Mouse (Mus musculus): Measurements from ENCODE around the gene Sema7a. TPM values are rescaled to one million over a fixed set of nuclear protein-coding genes. Genes with fewer than 3 reads are reported as not detected.

Sema7a gene
- total and polyA plus RNA-seq, 3 experiments, result 0.03 TPM; not detected in 2

DNA sequence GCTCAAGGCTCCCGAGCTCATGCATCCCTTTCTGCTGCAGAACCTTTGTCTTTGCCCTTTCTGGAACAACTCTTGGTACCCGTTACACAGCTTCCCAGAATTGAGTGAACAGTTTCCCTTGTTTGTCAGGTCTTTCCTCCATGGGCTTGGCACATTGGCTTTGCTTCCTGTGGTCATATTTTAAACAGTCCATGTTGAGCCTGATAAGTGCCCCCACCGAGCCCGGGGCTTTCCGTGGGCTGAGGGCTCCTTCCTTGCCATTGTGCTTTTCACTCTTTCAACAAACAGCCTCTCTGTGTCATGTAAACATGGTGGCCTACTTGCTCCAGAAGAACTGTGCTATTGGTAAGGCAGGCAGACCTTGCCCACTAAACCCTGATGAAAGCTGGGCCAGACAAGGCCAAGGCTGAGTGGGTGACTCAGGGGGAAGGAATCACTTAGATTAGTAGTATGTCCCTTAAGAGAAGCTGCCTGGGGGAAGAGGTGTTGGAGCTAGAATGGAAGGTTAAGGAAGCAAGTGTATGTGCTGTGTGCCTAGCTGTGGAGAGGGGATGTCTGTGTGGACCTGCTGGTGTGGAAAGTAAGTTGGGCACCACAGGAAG lies 8.6 kb upstream of the Sema7a start:
- DNase-seq (ENCODE audit: low read depth, low spot score), result no peak
- Histone ChIP-seq H3K79me2 (ENCODE audit: control insufficient read depth, insufficient read depth, low read length, poor library complexity) (no peaks in the 10 kb centered on the region), H3K4me3 (ENCODE audit: control insufficient read depth in 1 of 2, insufficient read depth in 1 of 2, low read depth in 2 of 2, low read length in 2 of 2) (no peak overlapping the region), H3K27me3 (ENCODE audit: control insufficient read depth in 1 of 2, insufficient read depth in 2 of 2, low read length in 2 of 2) (no peaks in the 10 kb centered on the region), H3K27ac (ENCODE audit: control insufficient read depth, low read depth, low read length) (no peak overlapping the region), H3K36me3 (ENCODE audit: control insufficient read depth in 1 of 2, insufficient read depth in 2 of 2, low read length in 2 of 2) (no peaks in the 10 kb centered on the region; a peak in 1 of 4 replicates), H3K9ac (ENCODE audit: control insufficient read depth, low read depth, low read length, poor library complexity, severe bottlenecking) (no peak overlapping the region), H3K4me1 (ENCODE audit: control insufficient read depth in 1 of 2, insufficient read depth in 2 of 2, low read length in 2 of 2) (no peaks in the 10 kb centered on the region), H3K9me3 (replicated peaks; ENCODE audit: insufficient read depth, low read length) (no peaks in the 10 kb centered on the region)
- TF ChIP-seq TBP (IDR thresholded peaks at IDR 0.05; ENCODE audit: low read depth, low read length) (no peak), ZC3H11A (IDR thresholded peaks at IDR 0.05; ENCODE audit: low read depth, low read length) (no peak), SMC3 (IDR thresholded peaks at IDR 0.05; ENCODE audit: low read depth, low read length) (no peak), NELFE (IDR thresholded peaks at IDR 0.05; ENCODE audit: low read depth, low read length) (no peak), MXI1 (IDR thresholded peaks at IDR 0.05; ENCODE audit: low read depth, low read length) (no peak), TAL1 (IDR thresholded peaks at IDR 0.05; ENCODE audit: low read length) (no peak), RCOR1 (IDR thresholded peaks at IDR 0.05; ENCODE audit: low read depth, low read length) (no peak), POLR2AphosphoS2 (IDR thresholded peaks at IDR 0.05; ENCODE audit: low read length) (no peak), SIN3A (IDR thresholded peaks at IDR 0.05; ENCODE audit: low read length) (no peak), UBTF (IDR thresholded peaks at IDR 0.05; ENCODE audit: borderline replicate concordance, insufficient read depth, low read depth, low read length) (no peak)

DNA sequence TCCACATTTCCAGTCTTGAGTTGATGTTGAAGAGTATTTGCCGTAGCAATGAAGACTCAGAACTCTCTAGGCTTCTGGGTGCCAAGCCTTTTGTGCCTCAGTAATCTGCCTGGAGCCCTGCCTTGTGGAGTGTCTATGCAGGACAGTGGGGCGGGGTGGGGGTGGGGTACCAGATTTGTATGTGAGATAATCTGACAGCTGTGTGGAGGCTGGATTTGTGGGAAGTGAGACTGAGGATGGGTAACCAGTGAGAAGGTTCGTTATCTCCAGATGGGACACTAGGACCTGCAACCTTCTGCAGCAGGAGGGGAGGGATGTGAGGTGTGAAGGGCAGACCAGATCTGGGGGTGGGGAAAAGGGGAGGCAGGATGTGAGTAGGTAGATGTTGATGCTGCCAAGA lies 7.7 kb upstream of the Sema7a start:
- DNase-seq (ENCODE audit: low read depth, low spot score), result no peak
- H3K9ac ChIP-seq (ENCODE audit: control insufficient read depth, low read depth, low read length, poor library complexity, severe bottlenecking), result no peak overlapping the region
- no peaks in the 10 kb centered on the region; a peak in 1 of 4 replicates for H3K36me3 ChIP-seq (ENCODE audit: control insufficient read depth in 1 of 2, insufficient read depth in 2 of 2, low read length in 2 of 2)
- no peak overlapping the region for H3K4me3 ChIP-seq (ENCODE audit: control insufficient read depth in 1 of 2, insufficient read depth in 1 of 2, low read depth in 2 of 2, low read length in 2 of 2)
- H3K79me2 ChIP-seq (ENCODE audit: control insufficient read depth, insufficient read depth, low read length, poor library complexity), result no peaks in the 10 kb centered on the region
- no peaks in the 10 kb centered on the region for H3K9me3 ChIP-seq (replicated peaks; ENCODE audit: insufficient read depth, low read length)
- H3K4me1 ChIP-seq (ENCODE audit: control insufficient read depth in 1 of 2, insufficient read depth in 2 of 2, low read length in 2 of 2), result no peaks in the 10 kb centered on the region
- H3K27me3 ChIP-seq (ENCODE audit: control insufficient read depth in 1 of 2, insufficient read depth in 2 of 2, low read length in 2 of 2), result 0 out of 4 replicates have a peak, but pooled peaks cover 0 to under 1% of the 10 kb centered on the region in 2 experiments
- no peak overlapping the region for H3K27ac ChIP-seq (ENCODE audit: control insufficient read depth, low read depth, low read length)
- no peak for TF ChIP-seq MYB (IDR thresholded peaks at IDR 0.05; ENCODE audit: low read depth, low read length)
- TF ChIP-seq MAX (IDR thresholded peaks at IDR 0.05; ENCODE audit: low read length), result no peak

- TF ChIP-seq ZKSCAN1 (IDR thresholded peaks at IDR 0.05; ENCODE audit: low read depth, low read length) (no peak), UBTF (IDR thresholded peaks at IDR 0.05; ENCODE audit: borderline replicate concordance, insufficient read depth, low read depth, low read length) (no peak), TBP (IDR thresholded peaks at IDR 0.05; ENCODE audit: low read depth, low read length) (no peak), EP300 (IDR thresholded peaks at IDR 0.05; ENCODE audit: low read depth in 1 of 2, low read length in 2 of 2) (no peak), MYC (IDR thresholded peaks at IDR 0.05; ENCODE audit: low read depth, low read length) (no peak), TCF12 (IDR thresholded peaks at IDR 0.05; ENCODE audit: low read depth, low read length) (no peak), RCOR1 (IDR thresholded peaks at IDR 0.05; ENCODE audit: low read depth, low read length) (no peak), TAL1 (IDR thresholded peaks at IDR 0.05; ENCODE audit: low read length) (no peak), NELFE (IDR thresholded peaks at IDR 0.05; ENCODE audit: low read depth, low read length) (no peak), MEF2A (IDR thresholded peaks at IDR 0.05; ENCODE audit: extremely low read depth, insufficient replicate concordance, low read depth, low read length, poor library complexity, severe bottlenecking) (no peak), POLR2AphosphoS2 (IDR thresholded peaks at IDR 0.05; ENCODE audit: low read length) (no peak), E2F4 (IDR thresholded peaks at IDR 0.05; ENCODE audit: borderline replicate concordance, low read depth, low read length) (no peak), GABPA (IDR thresholded peaks at IDR 0.05; ENCODE audit: low read depth, low read length) (no peak), SIN3A (IDR thresholded peaks at IDR 0.05; ENCODE audit: low read length) (no peak), HCFC1 (IDR thresholded peaks at IDR 0.05; ENCODE audit: low read depth, low read length) (no peak)
- Histone ChIP-seq H3K9me3 (replicated peaks; ENCODE audit: insufficient read depth, low read length) (no peaks in the 10 kb centered on the region), H3K36me3 (ENCODE audit: control insufficient read depth in 1 of 2, insufficient read depth in 2 of 2, low read length in 2 of 2) (no peaks in the 10 kb centered on the region; a peak in 1 of 4 replicates), H3K4me3 (ENCODE audit: control insufficient read depth in 1 of 2, insufficient read depth in 1 of 2, low read depth in 2 of 2, low read length in 2 of 2) (no peak overlapping the region), H3K9ac (ENCODE audit: control insufficient read depth, low read depth, low read length, poor library complexity, severe bottlenecking) (no peak overlapping the region), H3K4me1 (ENCODE audit: control insufficient read depth in 1 of 2, insufficient read depth in 2 of 2, low read length in 2 of 2) (no peaks in the 10 kb centered on the region), H3K27me3 (ENCODE audit: control insufficient read depth in 1 of 2, insufficient read depth in 2 of 2, low read length in 2 of 2) (0 out of 4 replicates have a peak, but pooled peaks cover 0 to 2% of the 10 kb centered on the region in 2 experiments), H3K27ac (ENCODE audit: control insufficient read depth, low read depth, low read length) (no peak overlapping the region), H3K79me2 (ENCODE audit: control insufficient read depth, insufficient read depth, low read length, poor library complexity) (no peaks in the 10 kb centered on the region)
- no peak for DNase-seq (ENCODE audit: low read depth, low spot score)
These were observed 6.9 kb upstream of the Sema7a start for GRCm38 (mm10) chr9:57932831-57933602.

Data from MEL (cell line).